Mouse (Mus musculus) layer of hippocampus, adult 8-10 months (tissue): ENCODE data around the gene Etv6. TPM values are rescaled to one million over a fixed set of nuclear protein-coding genes. Genes with fewer than 3 reads are reported as not detected.
A peak's percentile ranks its signal among the peaks of the same experiment; 100 is the strongest.

Source experiments
- DNase-seq, 2 experiments: peaks; one replicate each; pipeline ENCODE4 v3.0.0; 2022; ENCODE audit warnings: low spot score in 2 of 2
- total RNA-seq, 4 experiments: library from RNA; stranded (reverse); gene quantifications; 2 replicates each; pipeline ENCODE4 v1.2.4; 2022

The Etv6 gene
- total RNA-seq, 4 experiments from 2014 or later: 10.7 to 14.7 (median 12.2) TPM

- no peak for DNase-seq
Observed at GRCm38 (mm10) chr6:134205726-134206125, 170.2 kb downstream of the Etv6 start.

- no peak for DNase-seq
Observed at GRCm38 (mm10) chr6:134206251-134206650, 170.8 kb downstream of the Etv6 start.

- peak; percentile 43 to 57 for DNase-seq
Observed at GRCm38 (mm10) chr6:134207391-134208179, 172.1 kb downstream of the Etv6 start.

- DNase-seq: no peak
Observed at GRCm38 (mm10) chr6:134208180-134208952, 172.9 kb downstream of the Etv6 start.

- DNase-seq: no peak
Observed at GRCm38 (mm10) chr6:134210675-134211457, 175.4 kb downstream of the Etv6 start.

- DNase-seq: no peak
Observed at GRCm38 (mm10) chr6:134211458-134211776, 175.9 kb downstream of the Etv6 start.

GRCm38 (mm10) chr6:134217747-134218146, 182.2 kb downstream of the Etv6 start:
- DNase-seq: no peak

- DNase-seq: no peak
Observed at GRCm38 (mm10) chr6:134218441-134218840, 182.9 kb downstream of the Etv6 start.

GRCm38 (mm10) chr6:134219358-134219757, 183.9 kb downstream of the Etv6 start:
- peak; percentile 54 to 63 for DNase-seq

- DNase-seq: no peak
Observed at GRCm38 (mm10) chr6:134220209-134220777, 184.8 kb downstream of the Etv6 start.

- DNase-seq: no peak
Observed at GRCm38 (mm10) chr6:134222248-134222929, 186.9 kb downstream of the Etv6 start.

- DNase-seq: no peak
Observed at GRCm38 (mm10) chr6:134225564-134225963, 190.1 kb downstream of the Etv6 start.

- DNase-seq: no peak
Observed at GRCm38 (mm10) chr6:134226349-134227169, 191.1 kb downstream of the Etv6 start.

GRCm38 (mm10) chr6:134236311-134236710, 200.8 kb downstream of the Etv6 start:
- DNase-seq: no peak

- no peak for DNase-seq
Observed at GRCm38 (mm10) chr6:134238455-134238854, 203.0 kb downstream of the Etv6 start.

GRCm38 (mm10) chr6:134240988-134241387, 205.5 kb downstream of the Etv6 start:
- no peak for DNase-seq

GRCm38 (mm10) chr6:134243119-134243518, 207.6 kb downstream of the Etv6 start:
- no peak for DNase-seq

GRCm38 (mm10) chr6:134243546-134243945, 208.0 kb downstream of the Etv6 start:
- DNase-seq: no peak

GRCm38 (mm10) chr6:134244071-134244470, 208.6 kb downstream of the Etv6 start:
- DNase-seq: no peak

- DNase-seq: no peak
Observed at GRCm38 (mm10) chr6:134246109-134246508, 210.6 kb downstream of the Etv6 start.
